Mouse (Mus musculus): ENCODE results near the gene Kmt2c.
"Not testable (repeated sequence)": the region's sequence is repeated elsewhere in the genome, so short reads cannot be mapped to it uniquely, and the experiment has no call there.

Kmt2c gene

DNA sequence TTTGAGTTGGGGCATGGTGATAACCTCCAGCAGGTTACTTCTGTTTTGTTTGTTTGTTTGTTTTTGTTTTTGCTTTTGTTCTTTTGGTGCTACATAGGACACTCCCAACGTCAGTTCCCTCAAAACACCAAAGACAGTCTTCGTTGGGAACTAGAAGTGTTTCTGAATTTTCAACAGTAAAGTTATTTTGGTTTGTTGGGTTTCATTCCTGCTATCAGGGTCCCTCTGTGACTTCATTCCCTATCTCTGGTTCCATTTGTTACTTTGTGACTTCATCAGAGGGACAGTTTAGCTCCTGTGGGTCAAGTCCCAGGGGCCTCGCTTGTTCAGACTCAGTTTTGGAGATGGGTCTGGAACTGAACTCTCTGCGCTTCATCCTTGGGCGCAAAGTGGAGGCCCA lies 17.2 kb upstream of the Kmt2c start, which contains the start of gene Cct8l1:
Cct8l1 (plus strand) TSS at position 301 of the 400 bp plus-strand sequence.
- DNase-seq (ENCODE audit: low spot score), result no peak

DNA sequence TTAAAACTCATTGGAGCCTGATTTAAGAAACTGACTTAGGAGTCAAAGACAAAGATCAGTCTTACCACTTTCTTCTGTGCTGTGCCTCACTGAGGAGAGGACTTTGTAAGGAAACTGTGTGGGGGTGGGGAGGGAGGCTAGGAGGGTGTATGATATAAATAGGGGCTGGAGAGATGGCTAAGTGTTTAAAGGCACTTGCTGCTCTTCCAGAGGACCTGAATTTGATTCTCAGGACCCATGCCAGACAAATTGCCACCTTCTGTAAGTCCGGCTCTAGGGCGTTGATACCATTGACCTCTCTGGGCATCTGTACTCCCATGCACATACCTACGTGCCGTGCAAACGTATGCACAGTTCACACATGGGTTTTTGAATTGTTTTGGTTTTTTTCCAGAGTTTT lies 7.5 kb upstream of the Kmt2c start:
- DNase-seq (ENCODE audit: low spot score), result no peak

DNA sequence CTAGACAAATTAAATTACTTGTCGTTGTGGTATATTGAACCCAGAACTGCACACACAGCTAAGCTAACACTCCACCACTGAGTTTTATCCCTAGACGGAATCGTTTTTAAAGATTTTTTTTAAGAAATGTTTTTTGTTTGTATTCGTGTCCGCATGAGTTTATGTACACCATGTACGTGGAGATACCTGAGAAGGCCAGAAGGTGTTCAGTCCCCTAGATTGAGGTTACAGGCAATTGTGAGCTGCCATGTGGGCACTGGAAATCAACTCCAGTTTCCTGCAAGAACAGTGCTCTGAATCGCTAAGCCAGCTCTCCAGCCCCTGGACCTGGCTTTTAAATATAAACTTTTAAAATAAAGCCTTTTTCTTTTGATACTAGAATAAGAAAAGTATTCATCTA lies 2.1 kb upstream of the Kmt2c start:
- DNase-seq (ENCODE audit: low spot score), result no peak

DNA sequence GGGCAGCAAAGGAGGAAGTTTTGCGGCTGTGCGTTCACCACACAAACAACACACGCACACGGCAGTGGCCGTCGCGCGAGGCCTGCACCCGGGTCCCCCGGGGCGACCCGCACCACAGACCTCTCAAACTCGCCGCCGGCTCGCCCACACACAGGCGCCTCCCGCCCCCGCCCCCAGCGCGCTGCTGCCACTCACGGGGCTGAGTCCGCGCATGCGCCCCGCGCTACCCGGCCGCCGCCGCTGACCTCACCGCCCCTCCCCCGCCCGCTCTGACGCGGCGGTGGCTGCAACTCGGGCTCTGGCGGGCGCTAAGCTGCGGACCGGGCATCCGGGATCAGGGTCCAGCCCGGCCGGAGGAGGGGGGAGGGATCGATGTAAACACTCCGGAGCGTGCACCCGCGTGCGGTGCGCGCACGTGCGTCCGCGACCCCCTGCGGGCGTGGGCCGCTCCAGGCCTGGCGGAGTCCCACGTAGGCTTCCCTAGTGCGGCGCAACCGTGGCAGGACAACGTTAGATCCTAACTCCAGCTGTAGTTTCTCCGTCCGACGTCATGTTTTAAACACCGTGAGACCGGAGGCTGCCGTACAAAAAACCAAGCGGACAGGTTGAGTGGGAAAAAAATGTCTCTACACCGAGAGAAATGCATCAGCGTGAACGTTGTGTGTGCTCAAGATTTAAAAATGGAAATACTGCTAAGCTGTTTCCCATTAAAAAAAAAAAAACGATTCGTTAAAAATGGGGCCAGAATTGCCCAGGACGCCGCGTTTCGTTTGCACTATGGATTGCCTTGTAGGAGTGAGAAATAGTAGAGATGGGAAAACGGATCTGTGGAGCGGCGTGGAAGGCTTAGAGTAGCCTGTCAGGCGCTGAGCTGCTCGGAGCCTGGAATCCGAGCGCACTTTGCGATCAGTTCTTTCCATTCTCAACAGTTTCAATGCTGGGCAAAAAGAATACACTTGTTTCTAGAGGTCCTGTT lies 1.1 kb upstream of the Kmt2c start:
- DNase-seq (ENCODE audit: low spot score), result peak; percentile 97

DNA sequence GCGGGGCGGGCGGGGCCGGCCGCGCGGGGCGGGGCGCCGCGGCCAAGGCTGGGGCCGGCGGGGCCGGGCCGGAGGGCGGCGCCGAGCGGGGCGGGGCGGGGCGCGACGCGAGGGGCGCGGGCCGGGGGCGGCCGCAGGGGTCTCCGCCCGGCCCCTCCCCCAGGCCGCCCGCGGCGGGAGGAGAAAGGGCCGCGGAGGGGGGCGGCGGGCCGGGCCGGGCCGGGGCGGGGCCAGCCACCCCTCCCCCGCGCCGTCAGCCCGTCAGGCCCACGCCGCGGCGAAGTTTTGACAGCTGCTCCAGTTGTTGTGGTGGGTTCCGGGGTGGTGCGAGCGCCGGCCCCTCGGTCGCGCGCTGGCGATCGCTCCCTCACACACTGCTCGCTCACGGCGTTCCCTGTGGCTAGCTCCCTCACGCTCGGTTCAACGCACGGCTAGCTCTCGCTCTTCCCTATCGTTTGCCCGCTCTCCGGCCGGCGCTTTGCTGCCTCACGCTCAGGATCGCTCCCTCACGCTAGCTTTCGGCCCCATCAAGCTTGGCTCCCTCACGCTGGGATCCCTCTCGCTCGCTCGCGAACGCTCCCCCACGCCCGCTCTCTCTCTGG lies 339 bp upstream of the Kmt2c start:
- DNase-seq (ENCODE audit: low spot score), result peak; percentile 53

DNA sequence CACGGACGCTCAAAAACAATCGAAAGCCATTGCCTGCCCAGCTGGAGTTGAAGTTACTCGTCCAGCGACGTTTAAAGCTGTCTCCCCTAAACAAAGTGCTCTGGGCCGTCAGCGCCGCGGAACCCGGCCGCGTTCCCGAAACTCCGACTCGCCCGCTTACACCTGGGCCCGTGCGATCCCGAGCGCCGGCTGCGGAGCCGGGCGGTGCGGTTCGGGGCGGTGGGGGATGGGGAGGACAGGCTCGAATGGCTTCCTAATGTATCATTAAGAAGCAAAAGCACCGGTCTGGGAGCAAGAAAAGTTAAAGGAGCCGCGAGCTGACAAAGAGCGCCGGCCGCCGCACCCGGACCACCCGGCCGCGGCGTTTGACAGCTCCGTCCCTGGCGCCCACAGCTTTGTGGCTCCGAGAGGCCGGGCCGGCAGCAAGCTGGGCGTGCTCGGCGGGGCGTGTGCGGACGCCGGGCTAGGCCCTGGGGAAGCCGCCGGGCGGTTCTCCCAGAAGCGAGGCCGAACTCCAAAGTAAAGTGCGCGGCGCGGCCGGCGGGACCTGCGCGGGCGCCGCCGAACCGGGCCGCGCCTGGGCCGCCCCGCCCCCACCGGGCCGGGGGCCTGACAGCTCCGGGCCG lies 750 bp downstream of the Kmt2c start:
- peak; percentile 32 for DNase-seq (ENCODE audit: low spot score)

DNA sequence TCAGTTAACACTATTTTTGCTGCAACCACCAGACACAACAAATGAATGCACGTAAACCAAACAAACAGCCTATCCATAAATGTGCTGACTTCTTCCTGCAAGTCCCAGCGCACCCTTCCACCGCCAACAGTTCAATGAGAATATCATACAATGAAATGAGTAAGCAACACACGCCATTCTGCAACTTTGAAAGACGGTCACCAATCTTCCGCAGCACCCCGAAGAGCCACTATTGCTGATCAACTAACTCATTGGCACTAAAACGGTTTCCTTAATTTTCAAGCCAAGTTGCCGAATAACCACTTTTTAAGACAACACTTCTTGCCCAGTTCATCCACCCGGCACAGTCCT lies 1.2 kb downstream of the Kmt2c start:
- DNase-seq (ENCODE audit: low spot score), result no peak

DNA sequence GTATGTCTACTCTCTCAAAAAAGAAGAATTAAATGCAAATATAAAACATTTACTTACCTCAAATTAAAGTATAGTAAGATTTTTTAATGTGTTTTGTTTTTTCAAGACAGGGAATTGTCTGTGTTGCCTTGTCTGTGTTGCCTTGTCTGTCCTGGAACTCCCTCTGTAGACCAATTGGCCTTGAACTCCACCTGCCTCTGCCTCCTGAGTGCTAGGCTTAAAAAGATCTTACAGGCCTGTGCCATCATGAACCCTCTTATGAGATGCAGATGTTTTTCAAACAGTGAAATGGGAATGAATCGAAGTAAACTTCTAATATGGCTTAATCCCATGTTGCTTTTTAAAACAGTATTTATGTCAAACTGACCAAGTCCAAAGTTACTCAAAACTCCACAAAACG lies 1.9 kb downstream of the Kmt2c start:
- no peak for DNase-seq (ENCODE audit: low spot score)

DNA sequence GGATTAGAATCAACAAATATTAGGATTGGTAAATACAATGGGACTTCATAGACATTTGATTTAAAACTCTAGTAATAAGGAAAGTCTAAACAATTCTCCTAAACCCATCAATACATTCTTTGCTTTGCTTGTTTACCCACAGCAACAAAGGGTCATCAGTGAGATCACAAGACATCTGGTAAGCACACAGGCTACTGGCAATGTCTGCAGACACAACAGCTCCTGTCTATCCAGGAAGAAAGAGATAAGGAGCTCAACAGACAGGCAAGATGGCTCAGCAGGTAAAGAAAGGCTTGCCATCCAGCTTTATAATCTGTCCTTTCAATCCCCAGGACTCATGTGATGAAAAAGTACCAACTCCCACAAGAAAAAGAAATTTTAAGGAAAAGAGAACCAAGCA lies 19.7 kb downstream of the Kmt2c start:
- DNase-seq (ENCODE audit: low spot score), result no peak

DNA sequence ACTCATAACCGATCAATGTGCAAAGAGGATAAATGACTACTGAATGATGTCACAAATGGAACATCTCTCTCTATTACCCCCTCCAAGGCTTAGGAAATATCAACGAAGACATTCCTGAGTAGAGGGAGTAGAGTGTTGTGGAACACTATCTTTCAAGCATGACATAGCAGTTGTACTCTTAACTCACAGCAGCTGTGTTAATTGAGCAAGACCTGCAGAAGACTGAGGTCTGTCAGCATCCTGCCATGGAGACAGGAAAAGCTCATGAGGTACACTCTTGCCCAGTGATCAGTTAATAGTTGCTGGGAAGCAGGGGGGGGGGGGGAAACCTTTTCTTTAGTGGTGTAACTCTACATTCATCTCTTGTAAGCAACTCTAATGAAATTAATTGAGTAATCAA lies 22.8 kb downstream of the Kmt2c start:
- DNase-seq (ENCODE audit: low spot score), result no peak

DNA sequence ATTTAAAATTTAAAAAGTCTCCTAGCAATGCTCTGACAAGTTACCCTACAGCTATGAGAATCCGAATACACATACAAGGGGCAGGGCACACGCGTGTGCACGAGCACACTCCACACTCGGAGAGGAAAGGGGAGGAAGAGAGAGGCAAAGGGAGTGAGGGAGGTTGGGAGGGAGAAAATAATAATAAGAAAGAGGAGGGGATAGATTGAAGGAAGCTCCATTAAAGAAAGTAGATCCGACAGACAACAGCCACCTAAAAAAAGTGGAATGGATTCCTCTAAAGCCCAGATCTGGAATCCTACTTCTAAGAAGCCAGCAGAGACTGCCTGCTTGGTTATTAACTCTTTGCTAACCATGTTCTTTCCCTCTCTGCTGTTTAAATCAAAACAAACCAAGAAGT lies 26.5 kb downstream of the Kmt2c start:
- DNase-seq (ENCODE audit: low spot score), result peak; percentile 6

DNA sequence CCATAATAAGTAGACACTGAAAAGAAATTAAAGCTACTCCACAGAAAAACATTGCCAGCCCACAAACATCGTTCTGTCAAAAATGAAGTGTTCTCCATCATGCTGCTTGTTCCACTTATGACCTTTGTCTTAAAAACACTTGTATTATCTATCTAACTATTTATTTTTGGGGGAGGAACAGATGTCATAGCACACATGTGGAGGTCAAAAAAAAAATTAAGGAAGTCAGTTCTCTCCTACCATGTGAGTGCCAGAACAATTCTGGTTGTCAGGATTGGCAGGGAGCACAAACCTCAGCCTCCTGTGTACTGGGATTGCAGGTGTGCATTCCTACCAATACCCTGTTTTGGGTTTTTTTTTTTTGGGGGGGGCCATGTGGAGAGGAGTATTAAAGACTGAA lies 36.6 kb downstream of the Kmt2c start:
- no peak for DNase-seq (ENCODE audit: low spot score)

DNA sequence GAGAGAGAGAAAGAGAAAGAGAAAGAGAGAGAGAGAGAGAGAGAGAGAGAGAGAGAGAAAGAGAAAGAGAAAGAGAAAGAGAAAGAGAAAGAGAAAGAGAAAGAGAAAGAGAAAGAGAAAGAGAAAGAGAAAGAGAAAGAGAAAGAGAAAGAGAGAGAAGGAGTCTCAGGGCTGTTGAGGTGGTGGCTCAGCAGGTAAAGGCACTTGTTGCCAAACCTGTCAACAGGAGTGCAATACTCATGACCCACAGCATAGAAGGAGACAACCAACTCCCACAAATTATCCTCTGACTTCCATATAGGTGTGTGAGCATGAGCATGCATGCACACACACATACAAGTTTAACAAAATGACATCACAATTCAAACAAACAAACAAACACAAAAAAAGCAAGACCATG lies 43.2 kb downstream of the Kmt2c start:
- DNase-seq (ENCODE audit: low spot score), result not testable (repeated sequence)

DNA sequence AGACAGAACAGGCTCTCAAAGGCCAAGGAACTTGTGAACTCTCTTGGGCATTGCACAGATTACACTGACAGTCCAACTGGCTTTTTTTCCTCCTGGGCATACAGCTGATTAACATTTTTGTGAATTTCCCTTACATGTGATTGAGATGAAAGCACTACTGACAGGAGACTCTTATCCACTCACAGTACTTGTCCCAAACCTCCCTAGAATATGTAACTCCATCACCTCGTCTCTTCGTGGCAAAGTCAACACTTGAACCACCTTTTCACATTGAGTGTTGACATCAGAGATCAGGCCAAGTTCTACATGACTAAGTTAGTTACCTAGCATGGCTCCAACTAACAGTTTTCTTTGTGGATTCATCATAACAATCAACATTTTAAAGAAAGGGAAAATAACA lies 45.9 kb downstream of the Kmt2c start:
- no peak for DNase-seq (ENCODE audit: low spot score)

DNA sequence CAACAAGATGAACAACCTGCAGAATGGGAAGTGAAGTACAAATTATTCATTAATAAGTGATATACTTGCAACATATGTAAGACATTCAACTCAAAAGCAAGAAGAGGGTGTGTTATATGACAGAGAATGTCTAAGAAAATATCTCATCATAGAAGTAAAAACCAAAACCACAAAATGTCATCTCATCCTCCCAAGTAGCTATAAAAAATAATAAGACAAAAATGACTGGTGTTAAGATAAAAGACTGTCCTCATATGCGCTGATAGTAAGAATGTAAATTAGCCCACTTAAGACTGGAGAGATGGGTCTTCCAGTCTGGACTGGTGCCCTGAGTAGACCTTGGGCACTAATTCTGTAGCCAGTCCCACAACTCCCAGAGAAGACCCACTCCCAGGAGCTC lies 61.1 kb downstream of the Kmt2c start:
- no peak for DNase-seq (ENCODE audit: low spot score)

DNA sequence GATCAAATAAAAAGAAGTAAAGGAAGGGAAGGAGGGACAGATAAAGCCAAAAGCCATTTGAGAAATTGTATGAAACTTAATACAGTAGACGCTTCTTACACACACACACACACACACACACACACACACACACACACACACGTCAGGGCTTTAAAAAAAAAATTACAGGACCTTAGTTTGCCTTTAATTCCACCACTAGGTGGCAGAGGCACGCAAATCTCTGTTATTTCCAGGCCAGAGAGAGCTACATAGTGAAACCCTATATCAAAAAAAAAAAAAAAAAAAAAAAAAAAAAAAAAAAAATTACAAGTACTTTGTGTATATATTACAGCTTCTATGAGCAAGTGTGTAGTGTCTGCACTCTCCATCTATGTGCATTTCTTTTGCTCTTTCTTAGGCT lies 62.5 kb downstream of the Kmt2c start:
- DNase-seq (ENCODE audit: low spot score), result peak; percentile 12

DNA sequence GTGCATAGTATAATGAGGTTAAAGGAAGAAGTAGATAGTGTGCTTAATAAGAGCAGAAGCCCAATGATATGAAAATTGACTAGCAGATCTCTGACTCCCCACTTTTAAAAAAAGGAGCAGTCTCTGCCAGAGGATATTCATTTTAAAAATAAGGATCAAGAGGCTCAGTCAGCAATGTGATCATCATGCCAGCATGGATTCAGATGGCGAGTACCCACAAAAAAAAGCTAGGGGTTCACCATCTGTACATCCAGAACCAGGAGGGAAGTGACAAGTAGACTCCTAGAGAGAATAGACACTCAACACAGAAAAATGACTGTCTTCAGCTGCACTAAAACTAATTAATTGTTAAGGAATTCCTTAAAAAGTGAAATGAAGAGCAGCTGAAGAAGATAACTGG lies 76.0 kb downstream of the Kmt2c start:
- DNase-seq (ENCODE audit: low spot score), result no peak

DNA sequence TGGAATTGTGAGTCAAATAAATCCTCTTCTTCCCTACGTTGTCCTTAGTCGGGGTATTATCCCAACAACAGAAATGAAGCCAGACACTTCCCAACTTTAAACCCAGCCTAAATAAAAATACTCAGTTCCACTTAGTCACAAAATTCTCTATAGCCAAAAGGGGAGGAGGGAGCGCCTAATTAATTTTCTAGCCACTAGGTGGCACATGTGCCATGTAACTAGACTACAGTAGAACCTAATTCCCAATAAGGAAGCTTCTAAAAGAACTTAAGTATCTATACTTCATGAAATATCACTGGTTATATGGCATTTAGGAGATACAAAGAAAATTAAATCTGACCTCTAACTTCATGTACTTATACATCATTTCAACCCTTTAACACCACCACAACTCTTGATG lies 78.0 kb downstream of the Kmt2c start:
- peak; percentile 53 for DNase-seq (ENCODE audit: low spot score)

DNA sequence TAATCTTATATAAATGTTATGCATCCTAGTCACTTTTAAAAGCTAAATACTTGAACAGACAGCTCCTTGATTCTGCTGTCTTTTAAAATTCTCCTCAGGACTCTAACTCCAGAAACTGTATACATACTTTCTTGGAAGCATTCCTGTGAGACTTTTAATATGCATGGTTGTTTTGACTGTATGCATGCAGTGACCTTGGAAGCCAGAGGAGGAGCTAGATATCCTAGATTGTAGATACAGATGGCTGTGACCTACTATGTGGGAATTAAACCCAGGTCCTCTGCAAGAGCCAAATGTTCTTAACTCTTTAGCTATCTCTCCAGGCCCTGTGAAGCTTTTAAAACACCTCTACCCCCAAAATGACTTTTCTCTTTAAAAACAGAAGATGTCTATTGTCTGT lies 83.2 kb downstream of the Kmt2c start:
- no peak for DNase-seq (ENCODE audit: low spot score)

DNA sequence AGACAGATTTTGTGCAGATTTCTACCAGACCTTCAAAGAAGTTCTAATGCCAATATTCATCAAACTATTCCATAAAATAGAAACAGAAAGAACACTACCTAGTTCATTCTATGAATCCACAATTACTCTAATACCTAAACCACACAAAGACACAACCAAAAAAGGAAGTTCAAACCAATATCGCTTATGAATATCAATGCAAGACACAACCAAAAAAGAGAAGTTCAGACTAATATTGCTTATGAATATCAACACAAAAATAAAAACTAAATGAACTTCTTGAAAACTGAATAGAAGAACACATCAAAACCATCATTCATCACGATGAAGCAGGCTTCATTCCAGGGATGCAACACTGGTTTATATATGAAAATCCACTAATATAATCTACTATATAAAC lies 101.9 kb downstream of the Kmt2c start:
- DNase-seq (ENCODE audit: low spot score), result no peak

DNA sequence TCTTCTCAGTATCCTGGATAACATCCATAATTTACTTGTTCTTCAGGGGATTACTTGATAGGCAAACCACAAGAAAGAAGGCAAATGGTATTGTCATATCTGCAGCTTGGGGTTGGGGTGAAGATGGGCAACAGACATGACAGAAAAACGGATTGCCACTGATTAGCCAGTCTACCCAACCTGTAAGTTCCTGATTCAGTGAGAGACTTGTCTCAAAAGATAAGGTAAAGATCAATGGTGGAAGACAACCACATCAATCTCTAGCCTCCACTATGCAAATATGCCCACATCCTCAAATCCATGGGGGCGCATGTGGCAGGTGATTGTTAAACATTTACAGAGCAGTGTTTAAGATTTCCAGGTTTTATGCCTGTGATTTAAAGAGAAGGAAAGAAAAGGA lies 105.9 kb downstream of the Kmt2c start:
- no peak for DNase-seq (ENCODE audit: low spot score)

DNA sequence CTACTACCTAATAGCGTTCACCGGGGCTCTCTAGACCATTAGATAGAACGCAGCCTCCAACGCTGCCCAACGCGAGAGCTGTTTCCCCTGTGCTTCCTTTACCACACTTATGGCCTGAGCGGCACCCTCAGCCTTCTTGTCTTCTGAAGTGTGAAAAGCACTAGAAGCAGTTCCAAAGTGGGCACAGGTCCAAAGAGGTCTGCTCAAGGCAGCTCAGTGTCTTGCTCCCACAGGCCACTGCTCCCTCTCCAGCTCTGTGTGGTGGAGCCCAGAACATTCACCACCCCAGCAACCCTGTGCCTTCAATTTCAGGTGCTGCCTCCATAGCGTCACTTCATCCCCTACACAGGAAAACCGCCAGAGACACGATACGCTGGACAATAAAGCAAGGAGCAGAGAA lies 115.0 kb downstream of the Kmt2c start:
- DNase-seq (ENCODE audit: low spot score), result no peak

DNA sequence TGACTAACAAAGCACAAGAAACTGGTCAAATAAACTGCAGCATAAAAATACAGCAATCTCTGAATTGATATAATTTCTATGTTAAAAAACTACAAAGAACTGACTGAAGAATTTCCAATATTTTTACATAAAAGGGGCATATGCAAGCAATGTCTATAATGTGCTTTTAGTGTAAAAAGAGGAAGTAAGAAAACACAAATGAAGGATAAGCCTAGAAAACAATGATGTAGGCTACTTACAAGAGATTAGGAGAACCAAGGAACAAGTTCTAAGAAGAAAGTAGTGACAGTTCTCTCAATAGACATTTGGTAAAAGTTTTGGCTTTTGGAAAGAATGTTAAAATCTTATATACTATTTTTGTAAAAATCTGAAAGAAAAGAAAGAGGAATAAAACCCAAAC lies 119.4 kb downstream of the Kmt2c start:
- DNase-seq (ENCODE audit: low spot score), result no peak
